Mouse (Mus musculus): ENCODE results near the gene Hbp1. TPM values are rescaled to one million over a fixed set of nuclear protein-coding genes. Genes with fewer than 3 reads are reported as not detected.

Gene Hbp1
- polyA plus RNA-seq, 1 experiment from 2014 or later: 70.8 TPM

GRCm38 (mm10) chr12:31931818-31932217 is 18.5 kb downstream of the Hbp1 start:
- ATAC-seq (ENCODE audit: low FRiP score, low TSS enrichment): no peak
- H3K27ac ChIP-seq (replicated peaks; ENCODE audit: low read depth, low read length): no peak overlapping the region
- H3K27me3 ChIP-seq (ENCODE audit: control insufficient read depth, insufficient read depth, low read length): no peaks in the 10 kb centered on the region
- no peaks in the 10 kb centered on the region for H3K9me3 ChIP-seq (ENCODE audit: control insufficient read depth, low read length)
- H3K9ac ChIP-seq (replicated peaks; ENCODE audit: low read length): no peak overlapping the region
- WGBS: 98% methylated on average over 3 of the region's 3 CpGs
- peaks cover 83% of the 10 kb centered on the region for H3K36me3 ChIP-seq (ENCODE audit: control insufficient read depth, insufficient read depth, low read length)
- peak; percentile 49 for DNase-seq
- no peaks in the 10 kb centered on the region for H3K4me1 ChIP-seq (ENCODE audit: control insufficient read depth, insufficient read depth, low read length)
- no peak overlapping the region for H3K4me3 ChIP-seq (replicated peaks; ENCODE audit: low read depth, low read length)
- no peak overlapping the region for H3K4me2 ChIP-seq (ENCODE audit: low read length)

GRCm38 (mm10) chr12:31928498-31928897 is 21.8 kb downstream of the Hbp1 start:
- no peak overlapping the region for H3K4me3 ChIP-seq (replicated peaks; ENCODE audit: low read depth, low read length)
- 87% methylated on average over 3 of the region's 3 CpGs for WGBS
- H3K9ac ChIP-seq (replicated peaks; ENCODE audit: low read length): no peak overlapping the region

DNA sequence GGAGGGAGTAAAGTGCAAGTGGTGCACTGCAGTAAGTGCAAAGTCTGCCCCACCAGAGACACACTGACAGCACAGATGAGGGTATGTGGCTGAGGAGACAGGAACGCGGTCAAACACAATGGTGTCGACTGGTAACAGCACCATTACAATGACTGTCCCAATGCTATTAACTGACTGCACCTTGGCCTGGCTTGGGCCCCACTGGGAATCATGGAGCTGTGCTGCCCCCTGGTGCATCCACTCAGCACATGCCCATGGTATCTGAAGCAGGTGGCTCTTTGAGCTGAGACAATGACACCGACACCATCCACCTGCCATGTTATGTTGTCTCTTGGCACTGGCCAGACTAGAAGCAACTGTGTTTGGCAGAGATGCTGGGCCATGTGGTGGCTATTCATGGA is 23.7 kb downstream of the Hbp1 start:
- DNase-seq (peak; percentile 85), ATAC-seq (ENCODE audit: low FRiP score, low TSS enrichment) (peak; percentile 82)
- WGBS: 54% methylated on average over 4 of the region's 4 CpGs
- Histone ChIP-seq H3K4me3 (replicated peaks; ENCODE audit: low read depth, low read length) (no peak overlapping the region), H3K9me3 (ENCODE audit: control insufficient read depth, low read length) (no peaks in the 10 kb centered on the region), H3K4me1 (ENCODE audit: control insufficient read depth, insufficient read depth, low read length) (no peaks in the 10 kb centered on the region), H3K4me2 (ENCODE audit: low read length) (no peak overlapping the region), H3K27ac (replicated peaks; ENCODE audit: low read depth, low read length) (no peak overlapping the region), H3K27me3 (ENCODE audit: control insufficient read depth, insufficient read depth, low read length) (no peaks in the 10 kb centered on the region), H3K36me3 (ENCODE audit: control insufficient read depth, insufficient read depth, low read length) (peaks cover 61% of the 10 kb centered on the region), H3K9ac (replicated peaks; ENCODE audit: low read length) (no peak overlapping the region)

More at GRCm38 (mm10) chr12:31928498-31928897, 21.8 kb downstream of the Hbp1 start:
- peaks cover 72% of the 10 kb centered on the region for H3K36me3 ChIP-seq (ENCODE audit: control insufficient read depth, insufficient read depth, low read length)
- DNase-seq (no peak), ATAC-seq (ENCODE audit: low FRiP score, low TSS enrichment) (no peak)
- no peak overlapping the region for H3K27ac ChIP-seq (replicated peaks; ENCODE audit: low read depth, low read length)
- H3K4me2 ChIP-seq (ENCODE audit: low read length): no peak overlapping the region
- H3K4me1 ChIP-seq (ENCODE audit: control insufficient read depth, insufficient read depth, low read length): no peaks in the 10 kb centered on the region
- H3K27me3 ChIP-seq (ENCODE audit: control insufficient read depth, insufficient read depth, low read length): no peaks in the 10 kb centered on the region
- H3K9me3 ChIP-seq (ENCODE audit: control insufficient read depth, low read length): no peaks in the 10 kb centered on the region

GRCm38 (mm10) chr12:31925343-31925742 is 25.0 kb downstream of the Hbp1 start:
- H3K9me3 ChIP-seq (ENCODE audit: control insufficient read depth, low read length): no peaks in the 10 kb centered on the region

GRCm38 (mm10) chr12:31924135-31924534 is 26.2 kb downstream of the Hbp1 start:
- 80% methylated on average over 3 of the region's 3 CpGs for WGBS
- no peak overlapping the region for H3K27ac ChIP-seq (replicated peaks; ENCODE audit: low read depth, low read length)
- peaks cover 39% of the 10 kb centered on the region for H3K36me3 ChIP-seq (ENCODE audit: control insufficient read depth, insufficient read depth, low read length)
- no peak overlapping the region for H3K9ac ChIP-seq (replicated peaks; ENCODE audit: low read length)
- no peaks in the 10 kb centered on the region for H3K27me3 ChIP-seq (ENCODE audit: control insufficient read depth, insufficient read depth, low read length)
- H3K4me3 ChIP-seq (replicated peaks; ENCODE audit: low read depth, low read length): no peak overlapping the region
- no peaks in the 10 kb centered on the region for H3K9me3 ChIP-seq (ENCODE audit: control insufficient read depth, low read length)
- no peak overlapping the region for H3K4me2 ChIP-seq (ENCODE audit: low read length)
- DNase-seq (no peak), ATAC-seq (ENCODE audit: low FRiP score, low TSS enrichment) (no peak)
- H3K4me1 ChIP-seq (ENCODE audit: control insufficient read depth, insufficient read depth, low read length): no peaks in the 10 kb centered on the region

More at GRCm38 (mm10) chr12:31925343-31925742, 25.0 kb downstream of the Hbp1 start:
- Histone ChIP-seq H3K4me3 (replicated peaks; ENCODE audit: low read depth, low read length) (no peak overlapping the region), H3K4me1 (ENCODE audit: control insufficient read depth, insufficient read depth, low read length) (no peaks in the 10 kb centered on the region), H3K27me3 (ENCODE audit: control insufficient read depth, insufficient read depth, low read length) (no peaks in the 10 kb centered on the region), H3K36me3 (ENCODE audit: control insufficient read depth, insufficient read depth, low read length) (peaks cover 48% of the 10 kb centered on the region), H3K9ac (replicated peaks; ENCODE audit: low read length) (no peak overlapping the region), H3K4me2 (ENCODE audit: low read length) (no peak overlapping the region), H3K27ac (replicated peaks; ENCODE audit: low read depth, low read length) (no peak overlapping the region)
- DNase-seq (no peak), ATAC-seq (ENCODE audit: low FRiP score, low TSS enrichment) (no peak)
- 94% methylated on average over 6 of the region's 6 CpGs for WGBS

GRCm38 (mm10) chr12:31920464-31921405 is 29.6 kb downstream of the Hbp1 start:
- H3K27ac ChIP-seq (replicated peaks; ENCODE audit: low read depth, low read length): no peak overlapping the region
- no peak overlapping the region for H3K4me3 ChIP-seq (replicated peaks; ENCODE audit: low read depth, low read length)
- peaks cover 13% of the 10 kb centered on the region for H3K36me3 ChIP-seq (ENCODE audit: control insufficient read depth, insufficient read depth, low read length)
- H3K9me3 ChIP-seq (ENCODE audit: control insufficient read depth, low read length): no peaks in the 10 kb centered on the region
- no peaks in the 10 kb centered on the region for H3K4me1 ChIP-seq (ENCODE audit: control insufficient read depth, insufficient read depth, low read length)
- WGBS: 85% methylated on average over 18 of the region's 18 CpGs
- no peak overlapping the region for H3K4me2 ChIP-seq (ENCODE audit: low read length)
- ATAC-seq (ENCODE audit: low FRiP score, low TSS enrichment) (no peak), DNase-seq (no peak)
- no peaks in the 10 kb centered on the region for H3K27me3 ChIP-seq (ENCODE audit: control insufficient read depth, insufficient read depth, low read length)
- H3K9ac ChIP-seq (replicated peaks; ENCODE audit: low read length): no peak overlapping the region

- DNase-seq (no peak), ATAC-seq (ENCODE audit: low FRiP score, low TSS enrichment) (no peak)
- no peaks in the 10 kb centered on the region for H3K9me3 ChIP-seq (ENCODE audit: control insufficient read depth, low read length)
- no peak overlapping the region for H3K4me2 ChIP-seq (ENCODE audit: low read length)
- H3K9ac ChIP-seq (replicated peaks; ENCODE audit: low read length): no peak overlapping the region
- H3K4me1 ChIP-seq (ENCODE audit: control insufficient read depth, insufficient read depth, low read length): no peaks in the 10 kb centered on the region
- no peak overlapping the region for H3K27ac ChIP-seq (replicated peaks; ENCODE audit: low read depth, low read length)
- WGBS: 87% methylated on average over 5 of the region's 5 CpGs
- no peak overlapping the region for H3K4me3 ChIP-seq (replicated peaks; ENCODE audit: low read depth, low read length)
- H3K36me3 ChIP-seq (ENCODE audit: control insufficient read depth, insufficient read depth, low read length): no peaks in the 10 kb centered on the region; the same call in 1 of the 2 replicates
- H3K27me3 ChIP-seq (ENCODE audit: control insufficient read depth, insufficient read depth, low read length): no peaks in the 10 kb centered on the region
These were observed 33.1 kb downstream of the Hbp1 start for GRCm38 (mm10) chr12:31917245-31917644.

GRCm38 (mm10) chr12:31916691-31917090 is 33.6 kb downstream of the Hbp1 start:
- Histone ChIP-seq H3K27ac (replicated peaks; ENCODE audit: low read depth, low read length) (no peak overlapping the region), H3K9ac (replicated peaks; ENCODE audit: low read length) (no peak overlapping the region), H3K27me3 (ENCODE audit: control insufficient read depth, insufficient read depth, low read length) (no peaks in the 10 kb centered on the region), H3K36me3 (ENCODE audit: control insufficient read depth, insufficient read depth, low read length) (no peaks in the 10 kb centered on the region; the same call in 1 of the 2 replicates), H3K9me3 (ENCODE audit: control insufficient read depth, low read length) (no peaks in the 10 kb centered on the region), H3K4me1 (ENCODE audit: control insufficient read depth, insufficient read depth, low read length) (no peaks in the 10 kb centered on the region), H3K4me3 (replicated peaks; ENCODE audit: low read depth, low read length) (no peak overlapping the region), H3K4me2 (ENCODE audit: low read length) (no peak overlapping the region)
- DNase-seq: no peak
- WGBS: 94% methylated on average over 5 of the region's 5 CpGs
- no peak for ATAC-seq (ENCODE audit: low FRiP score, low TSS enrichment)

GRCm38 (mm10) chr12:31913614-31914013 is 36.7 kb downstream of the Hbp1 start:
- Histone ChIP-seq H3K9ac (replicated peaks; ENCODE audit: low read length) (no peak overlapping the region), H3K4me3 (replicated peaks; ENCODE audit: low read depth, low read length) (no peak overlapping the region), H3K27ac (replicated peaks; ENCODE audit: low read depth, low read length) (no peak overlapping the region), H3K9me3 (ENCODE audit: control insufficient read depth, low read length) (no peaks in the 10 kb centered on the region), H3K4me1 (ENCODE audit: control insufficient read depth, insufficient read depth, low read length) (no peaks in the 10 kb centered on the region), H3K27me3 (ENCODE audit: control insufficient read depth, insufficient read depth, low read length) (no peaks in the 10 kb centered on the region), H3K4me2 (ENCODE audit: low read length) (no peak overlapping the region), H3K36me3 (ENCODE audit: control insufficient read depth, insufficient read depth, low read length) (no peaks in the 10 kb centered on the region)
- 84% methylated on average over 4 of the region's 4 CpGs for WGBS
- ATAC-seq (ENCODE audit: low FRiP score, low TSS enrichment) (no peak), DNase-seq (no peak)

Measured in midbrain, embryonic 14.5 days (tissue).